Mouse (Mus musculus): ENCODE results near the gene Shq1. TPM values are rescaled to one million over a fixed set of nuclear protein-coding genes. Genes with fewer than 3 reads are reported as not detected.

The Shq1 gene
- polyA plus RNA-seq, 1 experiment: 4.6 TPM

DNA sequence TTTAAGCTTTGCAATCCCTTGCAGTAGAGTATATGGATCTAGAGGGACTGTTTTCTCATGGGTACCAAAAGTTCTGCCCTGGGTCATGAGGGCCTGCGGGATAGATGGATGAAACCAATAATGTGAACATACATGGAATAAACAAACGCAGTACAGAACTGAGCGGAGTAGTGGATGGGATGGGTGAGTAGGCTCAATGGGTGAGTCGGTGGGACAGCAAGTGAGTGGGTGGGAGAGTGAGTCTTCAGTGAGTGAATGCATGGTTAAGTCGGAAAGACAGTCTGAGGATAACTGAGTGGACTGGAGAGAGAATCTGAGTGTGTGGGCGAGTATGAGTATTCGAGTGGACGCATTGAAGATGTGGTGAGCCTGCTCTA, 33.2 kb upstream of the Shq1 start:
- no peak overlapping the region for H3K27ac ChIP-seq (ENCODE audit: insufficient read depth, low read depth, low read length)
- peak overlapping the region; percentile 31 for H3K4me3 ChIP-seq (ENCODE audit: insufficient read depth, low read depth, low read length)
- H3K36me3 ChIP-seq (ENCODE audit: control insufficient read depth, insufficient read depth, low read length): no peaks in the 10 kb centered on the region
- no peaks in the 10 kb centered on the region for H3K27me3 ChIP-seq (replicated peaks; ENCODE audit: control insufficient read depth, insufficient read depth, low read length)
- no peak for DNase-seq
- WGBS: 34% methylated on average over 8 of the region's 8 CpGs
- TF ChIP-seq POLR2A (IDR thresholded peaks at IDR 0.05; ENCODE audit: low read depth, low read length) (no peak), CTCF (conservative IDR thresholded peaks at IDR 0.05; ENCODE audit: insufficient read depth, insufficient read length, low read depth, low read length) (no peak)
- no peaks in the 10 kb centered on the region for H3K4me1 ChIP-seq (ENCODE audit: control insufficient read depth, insufficient read depth, low read length)

- no peak for DNase-seq
- no peak for TF ChIP-seq POLR2A (IDR thresholded peaks at IDR 0.05; ENCODE audit: low read depth, low read length)
- TF ChIP-seq CTCF (conservative IDR thresholded peaks at IDR 0.05; ENCODE audit: insufficient read depth, insufficient read length, low read depth, low read length): no peak
- WGBS: 85% methylated on average over 5 of the region's 5 CpGs
- no peaks in the 10 kb centered on the region for H3K4me1 ChIP-seq (ENCODE audit: control insufficient read depth, insufficient read depth, low read length)
- H3K27ac ChIP-seq (ENCODE audit: insufficient read depth, low read depth, low read length): no peak overlapping the region
- no peak overlapping the region for H3K4me3 ChIP-seq (ENCODE audit: insufficient read depth, low read depth, low read length)
- no peaks in the 10 kb centered on the region for H3K36me3 ChIP-seq (ENCODE audit: control insufficient read depth, insufficient read depth, low read length)
- H3K27me3 ChIP-seq (replicated peaks; ENCODE audit: control insufficient read depth, insufficient read depth, low read length): no peaks in the 10 kb centered on the region
These were observed 29.8 kb upstream of the Shq1 start for GRCm38 (mm10) chr6:100700774-100701173.

DNA sequence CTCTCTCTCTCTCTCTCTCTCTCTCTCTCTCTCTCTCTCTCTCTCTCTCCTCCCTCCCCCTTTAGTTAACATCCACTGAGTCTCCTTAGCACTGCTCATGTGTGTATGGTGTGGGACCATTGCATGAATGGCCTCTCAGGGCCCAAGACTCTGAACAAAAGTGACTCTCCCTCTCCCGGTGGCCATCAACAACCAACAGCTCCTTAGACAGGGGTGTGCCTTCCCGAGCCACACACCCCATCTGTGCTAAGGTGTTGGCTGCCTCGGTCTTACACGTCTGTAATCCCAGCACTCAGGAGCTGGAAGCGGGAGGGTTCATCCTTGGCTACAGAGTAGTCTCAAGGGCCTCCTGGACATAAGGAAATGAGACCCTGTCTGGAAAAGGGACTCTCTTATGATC, 29.0 kb upstream of the Shq1 start:
- Histone ChIP-seq H3K4me1 (ENCODE audit: control insufficient read depth, insufficient read depth, low read length) (no peaks in the 10 kb centered on the region), H3K27me3 (replicated peaks; ENCODE audit: control insufficient read depth, insufficient read depth, low read length) (no peaks in the 10 kb centered on the region), H3K27ac (ENCODE audit: insufficient read depth, low read depth, low read length) (no peak overlapping the region), H3K4me3 (ENCODE audit: insufficient read depth, low read depth, low read length) (no peak overlapping the region), H3K36me3 (ENCODE audit: control insufficient read depth, insufficient read depth, low read length) (no peaks in the 10 kb centered on the region)
- WGBS: 88% methylated on average over 5 of the region's 5 CpGs
- DNase-seq: no peak
- no peak for TF ChIP-seq CTCF (conservative IDR thresholded peaks at IDR 0.05; ENCODE audit: insufficient read depth, insufficient read length, low read depth, low read length)
- TF ChIP-seq POLR2A (IDR thresholded peaks at IDR 0.05; ENCODE audit: low read depth, low read length): no peak

GRCm38 (mm10) chr6:100686341-100686740, 15.4 kb upstream of the Shq1 start:
- WGBS: 95% methylated on average over 2 of the region's 2 CpGs
- Histone ChIP-seq H3K4me3 (ENCODE audit: insufficient read depth, low read depth, low read length) (no peak overlapping the region), H3K27me3 (replicated peaks; ENCODE audit: control insufficient read depth, insufficient read depth, low read length) (no peaks in the 10 kb centered on the region), H3K4me1 (ENCODE audit: control insufficient read depth, insufficient read depth, low read length) (no peaks in the 10 kb centered on the region), H3K36me3 (ENCODE audit: control insufficient read depth, insufficient read depth, low read length) (no peaks in the 10 kb centered on the region), H3K27ac (ENCODE audit: insufficient read depth, low read depth, low read length) (no peak overlapping the region)
- no peak for DNase-seq
- TF ChIP-seq POLR2A (IDR thresholded peaks at IDR 0.05; ENCODE audit: low read depth, low read length): no peak
- no peak for TF ChIP-seq CTCF (conservative IDR thresholded peaks at IDR 0.05; ENCODE audit: insufficient read depth, insufficient read length, low read depth, low read length)

DNA sequence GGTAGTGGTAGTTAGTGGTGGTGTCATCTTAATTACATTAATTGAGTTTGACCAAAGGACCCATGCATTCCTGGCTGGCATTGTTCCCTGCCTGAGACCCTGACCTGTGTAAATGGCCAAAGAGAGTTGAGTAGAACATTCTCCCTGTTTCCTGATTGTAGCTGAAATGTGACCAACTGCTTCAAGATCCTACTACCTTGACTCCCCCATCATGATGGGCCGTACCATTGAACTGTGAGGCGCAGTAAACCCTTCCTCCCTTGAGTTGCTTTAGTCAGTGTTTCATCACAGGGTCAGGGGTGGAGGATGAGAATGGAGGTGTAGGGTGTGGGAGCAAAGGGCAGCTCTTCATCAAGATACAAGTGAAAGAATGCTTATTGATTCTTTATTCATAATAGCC, 7.7 kb upstream of the Shq1 start:
- TF ChIP-seq CTCF (conservative IDR thresholded peaks at IDR 0.05; ENCODE audit: insufficient read depth, insufficient read length, low read depth, low read length) (no peak), POLR2A (IDR thresholded peaks at IDR 0.05; ENCODE audit: low read depth, low read length) (no peak)
- WGBS: 84% methylated on average over 2 of the region's 2 CpGs

DNA sequence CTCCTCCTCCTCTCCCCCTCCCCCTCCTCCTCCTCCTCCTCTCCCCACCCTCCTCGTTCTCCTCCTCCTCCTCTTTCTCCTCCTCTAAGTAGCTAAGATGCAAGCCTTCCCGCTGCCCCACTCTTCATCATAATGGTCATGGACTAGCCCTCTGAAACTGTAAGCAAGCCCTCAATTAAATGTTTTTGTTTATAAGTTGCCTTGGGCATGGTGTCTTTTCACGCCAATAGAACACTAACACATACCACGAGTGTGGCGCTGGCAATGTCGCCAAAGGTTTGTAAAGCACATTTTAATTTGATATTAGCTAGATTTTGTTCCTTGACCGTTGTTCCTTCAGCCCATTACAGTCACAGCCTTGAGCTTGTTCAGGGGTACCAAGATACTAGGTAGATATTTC, 5.5 kb upstream of the Shq1 start:
- TF ChIP-seq POLR2A (IDR thresholded peaks at IDR 0.05; ENCODE audit: low read depth, low read length) (no peak), CTCF (conservative IDR thresholded peaks at IDR 0.05; ENCODE audit: insufficient read depth, insufficient read length, low read depth, low read length) (no peak)
- DNase-seq: no peak
- 93% methylated on average over 6 of the region's 7 CpGs for WGBS

More for the DNA sequence above, 7.7 kb upstream of the Shq1 start:
- DNase-seq: no peak
- H3K36me3 ChIP-seq (ENCODE audit: control insufficient read depth, insufficient read depth, low read length): no peaks in the 10 kb centered on the region
- no peaks in the 10 kb centered on the region for H3K4me1 ChIP-seq (ENCODE audit: control insufficient read depth, insufficient read depth, low read length)
- H3K27ac ChIP-seq (ENCODE audit: insufficient read depth, low read depth, low read length): no peak overlapping the region
- no peaks in the 10 kb centered on the region for H3K27me3 ChIP-seq (replicated peaks; ENCODE audit: control insufficient read depth, insufficient read depth, low read length)
- H3K4me3 ChIP-seq (ENCODE audit: insufficient read depth, low read depth, low read length): no peak overlapping the region

GRCm38 (mm10) chr6:100674974-100675373, 4.0 kb upstream of the Shq1 start:
- WGBS: 17% methylated on average over 6 of the region's 6 CpGs
- no peaks in the 10 kb centered on the region for H3K27me3 ChIP-seq (replicated peaks; ENCODE audit: control insufficient read depth, insufficient read depth, low read length)
- no peaks in the 10 kb centered on the region for H3K4me1 ChIP-seq (ENCODE audit: control insufficient read depth, insufficient read depth, low read length)
- H3K36me3 ChIP-seq (ENCODE audit: control insufficient read depth, insufficient read depth, low read length): no peaks in the 10 kb centered on the region
- H3K27ac ChIP-seq (ENCODE audit: insufficient read depth, low read depth, low read length): no peak overlapping the region
- H3K4me3 ChIP-seq (ENCODE audit: insufficient read depth, low read depth, low read length): no peak overlapping the region
- DNase-seq: peak; percentile 46
- TF ChIP-seq POLR2A (IDR thresholded peaks at IDR 0.05; ENCODE audit: low read depth, low read length) (no peak), CTCF (conservative IDR thresholded peaks at IDR 0.05; ENCODE audit: insufficient read depth, insufficient read length, low read depth, low read length) (0 out of 2 replicates have a peak, but pooled peaks have one; percentile 24)

More for the DNA sequence above, 5.5 kb upstream of the Shq1 start:
- H3K36me3 ChIP-seq (ENCODE audit: control insufficient read depth, insufficient read depth, low read length): no peaks in the 10 kb centered on the region
- H3K27ac ChIP-seq (ENCODE audit: insufficient read depth, low read depth, low read length): no peak overlapping the region
- H3K27me3 ChIP-seq (replicated peaks; ENCODE audit: control insufficient read depth, insufficient read depth, low read length): no peaks in the 10 kb centered on the region
- H3K4me3 ChIP-seq (ENCODE audit: insufficient read depth, low read depth, low read length): no peak overlapping the region
- H3K4me1 ChIP-seq (ENCODE audit: control insufficient read depth, insufficient read depth, low read length): no peaks in the 10 kb centered on the region

DNA sequence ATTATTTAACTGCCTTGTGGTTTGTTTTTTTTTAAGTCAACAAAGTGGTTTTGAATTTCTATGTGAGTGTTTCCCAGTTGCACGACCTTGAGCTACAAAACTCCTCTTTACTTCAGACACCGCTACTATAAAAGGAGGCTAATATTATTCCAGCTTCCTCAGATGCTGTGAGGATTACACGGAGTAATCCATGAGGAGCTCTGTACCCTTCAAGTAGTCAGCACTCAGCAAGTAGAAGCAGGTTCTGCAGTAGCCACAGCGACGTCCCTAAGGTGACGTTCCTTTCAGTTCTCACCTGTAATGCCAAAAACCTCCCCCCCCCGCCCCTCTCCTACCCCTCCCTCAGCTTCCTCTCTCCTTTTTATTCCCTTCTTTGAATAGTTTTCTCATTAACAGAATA, 444 bp upstream of the Shq1 start:
- Histone ChIP-seq H3K27me3 (replicated peaks; ENCODE audit: control insufficient read depth, insufficient read depth, low read length) (no peaks in the 10 kb centered on the region), H3K36me3 (ENCODE audit: control insufficient read depth, insufficient read depth, low read length) (no peaks in the 10 kb centered on the region), H3K4me3 (ENCODE audit: insufficient read depth, low read depth, low read length) (no peak overlapping the region), H3K4me1 (ENCODE audit: control insufficient read depth, insufficient read depth, low read length) (no peaks in the 10 kb centered on the region), H3K27ac (ENCODE audit: insufficient read depth, low read depth, low read length) (no peak overlapping the region)
- DNase-seq: no peak
- TF ChIP-seq POLR2A (IDR thresholded peaks at IDR 0.05; ENCODE audit: low read depth, low read length) (no peak), CTCF (conservative IDR thresholded peaks at IDR 0.05; ENCODE audit: insufficient read depth, insufficient read length, low read depth, low read length) (no peak)
- 7% methylated on average over 7 of the region's 7 CpGs for WGBS

Data from kidney, adult 2 months (tissue).